Mouse (Mus musculus) c-Kit-positive CD71-negative TER-119-negative erythroid progenitor cells, embryonic 14.5 days (primary cell): ENCODE results near the gene Odf3.
"Not testable (repeated sequence)": the region's sequence is repeated elsewhere in the genome, so short reads cannot be mapped to it uniquely, and the experiment has no call there.

ENCODE experiments used
- DNase-seq: peaks from one replicate; pipeline ENCODE4 v3.0.0-alpha.2; 2013; ENCODE audit warnings: low read depth

Odf3 gene

DNA sequence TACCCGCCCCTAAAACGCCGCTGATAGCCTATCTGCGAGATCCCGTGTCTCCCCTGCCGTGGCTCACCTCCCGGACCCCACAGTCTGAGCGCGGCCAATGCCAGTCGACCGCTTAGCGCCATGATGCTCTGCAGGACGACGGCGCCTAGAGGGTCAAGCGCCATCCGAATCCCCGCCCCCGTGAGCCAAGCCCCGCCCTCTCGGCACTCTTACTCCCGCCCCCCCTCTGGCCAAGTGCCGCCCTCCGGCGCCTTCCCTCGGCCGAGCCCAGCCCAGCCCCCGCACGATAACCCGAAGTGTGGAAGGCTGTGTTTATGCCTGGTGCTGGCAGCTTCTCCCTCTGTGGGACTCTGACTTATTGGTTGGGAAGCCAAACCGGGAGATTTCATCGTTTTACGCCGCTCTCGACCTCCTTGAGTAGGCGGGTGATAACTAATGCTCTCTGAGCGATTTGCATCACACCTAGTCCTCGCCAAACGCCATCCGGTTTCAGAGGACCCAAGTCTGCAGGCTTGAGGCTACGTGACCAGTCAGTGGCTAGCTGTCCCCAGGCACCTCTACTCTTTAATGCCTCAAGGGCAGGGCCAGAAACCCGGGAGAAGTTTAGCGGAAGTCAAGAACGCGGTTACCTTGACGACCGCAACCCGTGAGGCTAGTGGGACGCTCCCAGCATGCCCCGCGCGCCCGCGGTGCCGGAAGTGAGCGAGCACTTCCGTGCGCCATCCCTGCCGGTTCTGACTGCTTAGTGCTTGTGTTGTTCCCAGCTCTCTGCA is 34.3 kb downstream of the Odf3 start, which contains the start of the genes Psmd13 and Sirt3:
Psmd13 (plus strand) TSS at position 273 of the 773 bp plus-strand sequence.
Sirt3 (minus strand) TSS at position 614 of the 773 bp plus-strand sequence.
- DNase-seq: peak; percentile 92

DNA sequence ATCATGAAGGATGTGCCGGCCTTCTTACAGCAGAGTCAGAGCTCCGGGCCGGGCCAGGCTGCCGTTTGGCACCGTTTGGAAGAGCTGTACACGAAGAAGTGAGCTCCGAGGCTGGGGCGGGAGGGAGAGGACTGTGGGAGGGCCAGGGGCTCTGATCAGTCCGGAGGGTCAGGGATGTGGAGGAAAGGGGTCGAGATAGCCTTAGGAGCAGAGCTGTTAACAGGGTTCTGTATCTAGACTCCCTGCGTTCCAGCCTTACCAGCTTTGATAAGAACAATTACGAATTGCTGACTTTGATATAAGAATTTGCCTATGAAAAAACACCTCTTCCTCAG is 34.8 kb downstream of the Odf3 start:
- DNase-seq: no peak

DNA sequence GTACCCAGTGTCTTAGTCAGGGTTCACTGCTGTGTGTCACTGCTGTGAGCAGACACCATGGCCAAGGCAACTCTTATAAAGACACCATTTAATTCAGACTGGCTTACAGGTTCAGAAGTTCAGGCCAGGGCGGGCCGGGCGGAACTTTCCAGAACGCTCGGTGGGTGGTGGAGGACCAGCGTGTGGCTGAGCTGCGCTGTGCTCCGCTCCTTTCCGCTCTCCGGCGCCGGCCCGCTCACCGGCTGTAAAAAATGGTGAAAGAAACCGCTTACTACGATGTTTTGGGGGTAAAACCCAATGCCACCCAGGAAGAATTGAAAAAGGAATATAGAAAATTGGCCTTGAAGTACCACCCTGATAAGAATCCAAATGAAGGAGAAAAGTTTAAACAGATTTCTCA is 43.0 kb downstream of the Odf3 start:
- DNase-seq: not testable (repeated sequence)

DNA sequence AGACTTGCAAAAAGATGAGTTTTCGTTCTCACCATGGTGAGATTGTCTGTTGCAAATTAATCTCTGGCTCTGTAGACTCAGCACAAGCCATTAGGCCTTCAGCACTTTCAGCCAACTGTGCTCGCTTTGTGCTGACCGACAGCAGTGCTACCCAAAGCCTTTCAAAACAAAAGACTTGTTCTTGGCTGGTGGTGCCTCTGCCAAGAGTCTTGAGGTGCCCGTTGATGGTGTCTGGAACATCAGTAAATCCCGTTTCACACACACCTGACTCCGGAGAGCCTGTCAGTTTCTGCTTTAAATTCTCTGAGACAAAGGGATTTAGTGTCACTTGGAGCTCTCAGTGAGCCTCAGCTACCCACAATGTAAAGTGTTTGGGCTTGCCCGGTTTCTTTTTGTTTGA is 46.4 kb downstream of the Odf3 start:
- DNase-seq: no peak

DNA sequence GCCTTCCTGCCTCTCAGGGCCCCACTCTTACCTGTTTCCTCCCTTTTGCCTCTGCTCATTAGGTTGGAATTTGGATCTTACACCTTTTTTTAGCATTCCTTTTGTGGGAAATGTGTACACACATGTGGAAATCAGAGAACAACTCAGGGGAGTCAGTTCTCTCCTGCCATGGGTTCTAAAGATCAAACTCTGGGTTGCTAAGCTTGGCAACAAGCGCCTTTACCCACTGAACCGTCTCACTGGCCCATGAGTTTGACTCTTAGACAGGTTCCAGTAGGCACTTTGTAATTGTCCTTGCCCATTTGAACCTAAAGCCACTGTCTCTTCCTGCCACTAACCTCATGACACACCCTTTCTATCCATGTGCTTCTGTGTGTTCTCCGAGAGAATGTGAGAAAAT is 47.0 kb downstream of the Odf3 start:
- DNase-seq: no peak

DNA sequence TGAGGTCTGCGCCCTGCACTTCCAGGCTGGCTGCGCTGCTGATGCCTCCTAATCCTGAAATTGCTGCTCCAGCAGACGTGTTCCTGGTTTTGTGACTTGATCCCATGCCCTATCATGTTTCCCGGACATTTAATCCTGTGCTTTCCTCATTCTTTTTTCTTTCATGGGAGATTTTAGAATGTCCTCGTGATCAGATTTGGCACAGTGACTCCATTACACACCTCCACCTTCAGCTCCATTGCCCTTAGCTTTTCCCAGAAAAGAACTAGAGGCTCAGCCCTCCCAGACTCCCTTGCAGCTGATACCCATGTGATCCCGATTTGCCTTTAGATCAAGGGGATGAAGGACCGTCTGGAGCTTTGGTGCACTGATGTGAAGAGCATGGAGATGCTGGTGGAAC is 50.3 kb downstream of the Odf3 start:
- DNase-seq: no peak

DNA sequence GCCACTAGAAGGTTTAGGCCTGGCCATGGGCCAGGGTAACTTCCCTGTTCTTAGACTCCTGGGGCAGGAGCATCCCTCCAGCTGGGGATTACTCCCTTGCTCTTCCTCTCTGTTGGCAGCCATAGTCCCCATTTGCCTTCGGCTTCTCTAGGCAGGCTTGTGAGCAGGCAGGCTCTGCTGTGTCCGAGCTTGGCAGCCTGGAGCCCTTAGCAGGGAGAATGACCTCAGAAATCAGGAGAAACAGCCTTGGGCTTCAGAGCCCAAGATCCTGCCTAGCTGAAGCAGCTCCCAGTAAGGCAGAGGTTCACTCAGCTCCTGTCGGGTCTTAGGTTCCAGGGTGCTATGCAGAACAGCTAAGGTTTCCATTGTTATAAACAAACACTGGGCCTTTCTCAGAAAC is 51.5 kb downstream of the Odf3 start:
- no peak for DNase-seq

DNA sequence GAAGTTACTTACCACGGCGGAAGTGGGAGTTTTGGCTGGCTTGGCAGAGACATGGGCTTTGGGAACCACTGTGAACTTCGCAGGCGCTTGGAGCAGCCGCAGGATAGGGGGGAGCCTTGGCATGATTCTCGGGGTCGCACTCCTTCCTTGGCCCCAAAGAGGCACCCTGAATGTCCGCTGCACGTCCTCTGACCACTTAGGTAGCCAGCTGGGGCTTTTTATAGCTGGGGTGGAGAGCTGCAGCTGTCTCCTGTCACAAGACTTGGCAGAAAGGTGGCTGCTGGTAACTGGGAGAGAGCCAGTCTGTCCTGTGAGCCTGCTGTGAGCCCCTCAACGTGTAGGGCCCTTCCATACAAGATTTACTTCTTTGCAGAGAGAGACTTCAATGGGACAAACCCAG is 52.6 kb downstream of the Odf3 start, which contains the start of gene Cox8b:
Cox8b (minus strand) TSS at position 227 of the 400 bp plus-strand sequence.
- DNase-seq: no peak
